Mouse (Mus musculus) heart, postnatal 0 days (tissue): Measurements from ENCODE around the gene Sh3gl2. TPM values are rescaled to one million over a fixed set of nuclear protein-coding genes. Genes with fewer than 3 reads are reported as not detected.

Source experiments
- ATAC-seq: fragments of 200-750 bp; cut with Nextera tagmentation; 2 replicates; pipeline ENCODE4 v1.8.0; 2017; ENCODE audit warnings: low read depth, moderate number of reproducible peaks, moderate library complexity; ENCODE audit not compliant: insufficient read depth
- DNase-seq: peaks from one replicate; pipeline ENCODE4 v3.0.0-alpha.2; 2016; ENCODE audit warnings: low spot score
- H3K27ac ChIP-seq: fragments of 300-500 bp; sonication (generic); 2 replicates; pipeline ENCODE4 v1.5.1; 2014; ENCODE audit warnings: low read depth, mild to moderate bottlenecking
- H3K27me3 ChIP-seq: fragments of 300-500 bp; sonication (generic); 2 replicates; pipeline ENCODE4 v1.6.1; 2014; ENCODE audit warnings: low read length, mixed read lengths; ENCODE audit not compliant: control insufficient read depth, insufficient read depth
- H3K36me3 ChIP-seq: fragments of 300-500 bp; sonication (generic); replicated peaks from 2 replicates; pipeline ENCODE4 v1.6.1; 2014; ENCODE audit warnings: low read length, mixed read lengths; ENCODE audit not compliant: control insufficient read depth, insufficient read depth
- H3K4me1 ChIP-seq: fragments of 300-500 bp; sonication (generic); 2 replicates; pipeline ENCODE4 v1.6.1; 2014; ENCODE audit warnings: antibody characterized with exemption; ENCODE audit not compliant: control insufficient read depth, insufficient read depth
- H3K4me2 ChIP-seq: fragments of 300-500 bp; sonication (generic); 2 replicates; pipeline ENCODE4 v1.6.1; 2014; ENCODE audit warnings: low read depth, mild to moderate bottlenecking, low read length, moderate library complexity
- H3K4me3 ChIP-seq: fragments of 300-500 bp; sonication (generic); 2 replicates; pipeline ENCODE4 v1.5.1; 2014; ENCODE audit warnings: low read depth, low read length
- H3K9ac ChIP-seq: fragments of 300-500 bp; sonication (generic); replicated peaks from 2 replicates; pipeline ENCODE4 v1.6.1; 2014; ENCODE audit warnings: low read depth, low read length, mixed read lengths
- H3K9me3 ChIP-seq: fragments of 300-500 bp; sonication (generic); replicated peaks from 2 replicates; pipeline ENCODE4 v1.6.1; 2016; ENCODE audit warnings: low read length; ENCODE audit not compliant: control insufficient read depth
- CTCF ChIP-seq: IDR thresholded peaks from 2 replicates; pipeline ENCODE4 v1.5.1; 2016; ENCODE audit warnings: antibody characterized with exemption, control low read depth, low read depth
- EP300 ChIP-seq: IDR thresholded peaks from 2 replicates; pipeline ENCODE4 v1.6.1; 2016; ENCODE audit warnings: antibody characterized with exemption, low read depth
- WGBS: fragments of 180-500 bp; shearing (Covaris S2); extraction: QIAGEN DNeasy Blood & Tissue Kit; methylation state at CpG from one replicate; pipeline ENCODE4 v1.1.7; 2014; 5-methylcytosine and 5-hydroxymethylcytosine counted together
- polyA plus RNA-seq: library from polyadenylated mRNA; unstranded; fragments of >200 nt; fragmentation: Nextera tagmentation; extraction: Ambion mirVana; gene quantifications from 2 replicates; pipeline ENCODE4 v1.2.1, GENCODE M21; 2015
- total RNA-seq: library from RNA; depleted of rRNA; stranded (reverse); fragments of >200 nt; gene quantifications from 2 replicates; pipeline ENCODE4 v1.2.3, GENCODE M21; 2014; ENCODE audit warnings: low replicate concordance

Gene Sh3gl2
- total and polyA plus RNA-seq, 2 experiments from 2014 or later: 0.34 to 1.9 TPM

DNA sequence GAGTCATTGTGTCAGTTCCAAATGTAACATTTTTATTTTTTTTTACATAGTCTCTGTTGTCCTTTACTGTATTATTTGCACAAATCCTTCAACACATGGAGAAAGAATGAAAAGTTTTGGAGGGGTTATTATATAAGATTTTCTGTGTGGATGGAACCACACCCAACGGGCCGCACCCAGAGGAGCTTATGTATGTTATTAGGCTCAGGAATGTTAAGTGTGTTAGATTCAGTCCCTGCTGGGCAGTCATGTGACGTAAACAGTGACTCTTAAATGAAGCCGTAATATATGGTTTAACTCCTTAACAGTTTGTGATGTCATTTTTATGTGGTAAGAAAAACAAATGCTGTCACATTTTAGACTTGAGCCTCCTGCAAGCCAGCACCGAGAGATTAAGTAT is 302.6 kb downstream of the Sh3gl2 start:
- no peaks in the 10 kb centered on the region for H3K4me1 ChIP-seq
- no peak overlapping the region for H3K27ac ChIP-seq
- DNase-seq (no peak), ATAC-seq (no peak)
- H3K9ac ChIP-seq: no peak overlapping the region
- H3K9me3 ChIP-seq: no peaks in the 10 kb centered on the region
- H3K27me3 ChIP-seq: no peaks in the 10 kb centered on the region
- H3K4me3 ChIP-seq: no peak overlapping the region
- no peaks in the 10 kb centered on the region for H3K36me3 ChIP-seq
- no peak overlapping the region for H3K4me2 ChIP-seq
- WGBS: 32% methylated on average over 5 of the region's 5 CpGs
- TF ChIP-seq CTCF (no peak), EP300 (no peak)

DNA sequence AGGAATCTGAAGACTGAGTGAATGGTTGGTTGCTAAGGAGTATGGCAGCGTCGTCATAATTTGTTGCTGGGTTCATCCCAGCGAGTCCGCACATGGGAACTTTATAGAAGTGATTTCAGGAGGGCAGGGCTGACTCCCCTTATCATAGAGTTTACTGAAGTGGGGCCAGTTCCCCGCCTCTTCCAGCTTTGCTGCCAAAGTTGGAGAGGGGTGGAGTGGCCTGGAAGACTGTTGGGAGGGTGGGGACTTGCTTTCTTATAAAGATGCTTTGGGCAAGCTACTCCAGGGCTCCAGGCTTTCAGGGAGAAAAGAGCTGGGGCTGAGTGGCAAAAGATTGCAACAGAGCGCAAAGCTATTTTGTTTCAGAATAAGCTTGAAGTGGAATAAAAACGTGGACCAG is 308.4 kb downstream of the Sh3gl2 start:
- Histone ChIP-seq H3K4me3 (peak overlapping the region; percentile 52; the same call in 1 of the 2 replicates), H3K4me2 (peak overlapping the region; percentile 96), H3K9me3 (no peaks in the 10 kb centered on the region), H3K27me3 (peaks cover 30% of the 10 kb centered on the region), H3K4me1 (peaks cover 14% of the 10 kb centered on the region), H3K9ac (no peak overlapping the region), H3K36me3 (no peaks in the 10 kb centered on the region), H3K27ac (no peak overlapping the region)
- peak; percentile 51 for DNase-seq
- ATAC-seq: peak; percentile 62; the same call in 1 of the 2 replicates
- 20% methylated on average over 7 of the region's 7 CpGs for WGBS
- TF ChIP-seq CTCF: no peak

GRCm38 (mm10) chr4:85513792-85514191 is 308.9 kb downstream of the Sh3gl2 start, which contains the start of gene Adamtsl1:
Gene Adamtsl1 (plus strand): TSS chr4:85514172.
- Histone ChIP-seq H3K4me3 (peak within 1 kb of the TSS; percentile 52), H3K27me3 (peaks cover 30% of the 10 kb centered on the region), H3K36me3 (no peaks in the 10 kb centered on the region), H3K9ac (no peak within 1 kb of the TSS; the same call in 1 of the 2 replicates), H3K4me2 (peak within 1 kb of the TSS; percentile 96), H3K9me3 (no peaks in the 10 kb centered on the region), H3K27ac (no peak within 1 kb of the TSS), H3K4me1 (peaks cover 14% of the 10 kb centered on the region)
- 4% methylated on average over 9 of the region's 9 CpGs for WGBS
- DNase-seq: no peak
- TF ChIP-seq CTCF (no peak), EP300 (no peak)
- ATAC-seq: no peak

GRCm38 (mm10) chr4:85514205-85514681 is 309.3 kb downstream of the Sh3gl2 start:
- H3K9ac ChIP-seq: no peak overlapping the region; the same call in 1 of the 2 replicates
- H3K27me3 ChIP-seq: peaks cover 30% of the 10 kb centered on the region
- DNase-seq: no peak
- peak overlapping the region; percentile 52 for H3K4me3 ChIP-seq
- under 1% methylated on average over 33 of the region's 33 CpGs for WGBS
- TF ChIP-seq CTCF (peak; percentile 2; the same call in 1 of the 2 replicates), EP300 (no peak)
- peak overlapping the region; percentile 96 for H3K4me2 ChIP-seq
- no peak overlapping the region for H3K27ac ChIP-seq
- H3K4me1 ChIP-seq: peaks cover 14% of the 10 kb centered on the region
- H3K9me3 ChIP-seq: no peaks in the 10 kb centered on the region
- peak; percentile 66 for ATAC-seq
- H3K36me3 ChIP-seq: no peaks in the 10 kb centered on the region

- Histone ChIP-seq H3K36me3 (no peaks in the 10 kb centered on the region), H3K4me3 (no peak overlapping the region), H3K27ac (no peak overlapping the region), H3K4me1 (no peaks in the 10 kb centered on the region), H3K9me3 (no peaks in the 10 kb centered on the region), H3K4me2 (no peak overlapping the region), H3K9ac (no peak overlapping the region), H3K27me3 (no peaks in the 10 kb centered on the region)
- TF ChIP-seq CTCF (no peak), EP300 (no peak)
- DNase-seq (no peak), ATAC-seq (no peak)
- 83% methylated on average over 7 of the region's 7 CpGs for WGBS
Measured at GRCm38 (mm10) chr4:85526966-85527566, 322.1 kb downstream of the Sh3gl2 start.

- no peak overlapping the region for H3K9ac ChIP-seq
- DNase-seq (no peak), ATAC-seq (no peak)
- no peaks in the 10 kb centered on the region for H3K27me3 ChIP-seq
- TF ChIP-seq CTCF: no peak
- no peaks in the 10 kb centered on the region for H3K4me1 ChIP-seq
- no peak overlapping the region for H3K4me3 ChIP-seq
- no peaks in the 10 kb centered on the region for H3K9me3 ChIP-seq
- H3K27ac ChIP-seq: no peak overlapping the region
- WGBS: 74% methylated on average over 1 of the region's 1 CpGs
- no peak overlapping the region for H3K4me2 ChIP-seq
- H3K36me3 ChIP-seq: no peaks in the 10 kb centered on the region
Measured at GRCm38 (mm10) chr4:85529852-85530251, 324.9 kb downstream of the Sh3gl2 start.
